Mouse (Mus musculus) CD4-positive helper T cell, adult 2 months (primary cell): ENCODE measurements around the gene Mfsd6l.

Source experiments
- DNase-seq: peaks from one replicate; pipeline ENCODE4 v3.0.0-alpha.2; 2012; ENCODE audit warnings: low read depth, missing footprints, low spot score

Gene Mfsd6l

DNA sequence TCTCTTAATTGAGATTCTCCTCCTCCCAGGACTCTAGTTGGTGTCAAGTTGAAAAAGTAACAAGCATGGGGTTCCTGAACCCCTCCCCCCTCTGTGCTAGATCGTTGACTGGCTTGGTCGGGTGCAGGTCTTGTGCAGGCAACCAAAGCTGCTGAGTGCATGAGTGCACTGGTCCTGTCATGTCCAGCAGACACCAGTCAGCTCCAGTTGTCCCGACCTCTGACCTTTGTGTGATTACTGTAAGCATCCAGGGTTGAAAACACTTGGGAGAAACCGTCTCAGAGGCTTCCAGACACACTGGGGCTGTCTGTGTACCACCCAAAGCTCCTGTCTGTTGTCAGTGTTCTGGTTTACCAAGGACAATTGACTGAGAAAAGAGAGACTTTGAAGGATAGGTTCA lies 5.6 kb upstream of the Mfsd6l start:
- no peak for DNase-seq

GRCm38 (mm10) chr11:68553981-68554471 lies 2.0 kb upstream of the Mfsd6l start:
- peak; percentile 48 for DNase-seq

- DNase-seq, result no peak
Observed at GRCm38 (mm10) chr11:68559546-68559945, 3.6 kb downstream of the Mfsd6l start.

GRCm38 (mm10) chr11:68561957-68562950 lies 6.3 kb downstream of the Mfsd6l start:
- DNase-seq, result no peak

GRCm38 (mm10) chr11:68564356-68565031 lies 8.5 kb downstream of the Mfsd6l start:
- DNase-seq, result no peak

DNA sequence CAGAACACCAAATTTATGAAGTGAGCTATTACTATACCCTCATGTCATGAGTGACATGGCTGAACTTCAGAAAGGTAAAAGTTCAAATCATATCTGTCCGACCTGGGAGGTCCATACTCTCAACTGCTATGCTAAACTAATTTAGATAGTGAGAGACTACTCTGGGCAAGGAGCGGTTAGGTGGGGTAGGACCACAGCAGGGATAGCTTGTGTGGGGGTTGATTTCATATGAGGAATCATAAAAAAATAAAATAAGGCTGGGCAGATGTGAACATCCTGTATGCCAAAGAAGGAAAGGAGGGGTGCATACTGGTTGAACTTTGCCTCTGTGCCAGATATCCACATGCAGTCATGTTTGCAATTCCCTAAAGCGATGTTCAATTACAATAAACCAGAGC lies 9.0 kb downstream of the Mfsd6l start:
- no peak for DNase-seq

GRCm38 (mm10) chr11:68566447-68567059 lies 10.6 kb downstream of the Mfsd6l start:
- peak; percentile 39 for DNase-seq

DNA sequence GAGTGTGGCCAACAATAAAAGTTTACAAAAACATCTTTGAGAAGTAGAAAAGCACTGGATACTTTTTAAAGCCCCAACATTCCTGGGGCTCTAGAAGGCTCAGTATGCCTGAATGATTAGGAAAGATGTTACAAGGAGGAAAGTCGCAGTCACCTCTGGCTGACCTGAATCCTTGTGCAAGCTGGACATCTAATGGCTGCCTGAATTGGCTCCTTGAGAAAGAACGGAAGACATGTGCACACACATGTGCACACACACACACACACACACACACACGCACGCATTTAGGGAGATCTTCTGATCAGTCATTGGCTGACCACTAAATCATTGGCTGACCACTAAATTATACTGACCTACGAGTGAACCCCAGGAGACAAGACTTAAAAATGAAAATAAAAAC lies 14.9 kb downstream of the Mfsd6l start:
- DNase-seq, result no peak

- no peak for DNase-seq
Observed at GRCm38 (mm10) chr11:68577076-68577475, 21.1 kb downstream of the Mfsd6l start.

GRCm38 (mm10) chr11:68579462-68579881 lies 23.5 kb downstream of the Mfsd6l start:
- no peak for DNase-seq

GRCm38 (mm10) chr11:68580566-68580965 lies 24.6 kb downstream of the Mfsd6l start:
- DNase-seq, result no peak

GRCm38 (mm10) chr11:68583225-68583624 lies 27.2 kb downstream of the Mfsd6l start:
- no peak for DNase-seq

DNA sequence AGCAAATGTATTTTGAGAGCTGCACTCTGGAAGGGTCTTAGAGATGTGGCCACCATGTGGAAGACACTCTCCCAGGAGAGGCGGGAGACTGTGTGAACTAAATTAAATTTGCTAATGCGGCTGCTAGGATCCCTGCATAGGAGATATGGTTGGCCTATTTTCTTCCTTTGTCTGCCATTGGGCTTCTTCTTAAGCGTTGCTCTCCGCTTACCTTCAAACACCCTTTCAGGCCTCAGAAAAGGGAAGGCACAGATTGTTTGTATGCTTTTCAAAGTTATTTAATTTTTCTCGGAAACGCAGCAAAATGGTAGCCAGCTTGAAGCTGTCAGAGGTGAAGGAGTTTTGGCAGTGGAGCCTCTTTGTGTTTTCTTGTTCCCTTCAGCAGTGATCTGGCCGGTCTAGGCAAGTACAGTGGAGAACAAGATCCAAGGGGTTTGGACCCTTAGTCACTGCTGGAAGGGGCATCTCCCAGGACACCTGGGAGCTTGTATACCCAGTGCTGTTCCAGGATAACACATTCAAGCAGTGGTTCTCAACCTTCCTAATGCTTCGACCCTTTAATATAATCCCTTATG lies 28.0 kb downstream of the Mfsd6l start:
- no peak for DNase-seq

DNA sequence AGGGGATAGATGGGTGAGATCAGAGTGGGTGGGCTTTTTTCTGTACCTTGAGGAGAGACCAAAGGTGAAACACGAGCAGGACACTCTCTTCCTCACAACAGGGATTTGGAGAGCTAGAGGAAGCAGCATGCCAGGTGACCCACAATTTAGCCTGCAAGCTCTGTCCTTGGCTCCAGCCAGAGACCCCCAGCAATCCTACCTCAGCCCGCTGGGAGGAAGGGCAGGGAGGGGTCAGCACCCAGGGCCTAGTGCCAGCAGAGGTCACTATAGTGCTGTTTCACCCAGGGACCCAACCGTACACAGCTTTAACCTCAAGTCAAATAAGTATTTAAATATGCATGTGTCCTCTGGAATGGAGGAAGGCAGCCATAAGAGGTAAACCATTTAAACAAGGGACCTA lies 29.9 kb downstream of the Mfsd6l start:
- no peak for DNase-seq

DNA sequence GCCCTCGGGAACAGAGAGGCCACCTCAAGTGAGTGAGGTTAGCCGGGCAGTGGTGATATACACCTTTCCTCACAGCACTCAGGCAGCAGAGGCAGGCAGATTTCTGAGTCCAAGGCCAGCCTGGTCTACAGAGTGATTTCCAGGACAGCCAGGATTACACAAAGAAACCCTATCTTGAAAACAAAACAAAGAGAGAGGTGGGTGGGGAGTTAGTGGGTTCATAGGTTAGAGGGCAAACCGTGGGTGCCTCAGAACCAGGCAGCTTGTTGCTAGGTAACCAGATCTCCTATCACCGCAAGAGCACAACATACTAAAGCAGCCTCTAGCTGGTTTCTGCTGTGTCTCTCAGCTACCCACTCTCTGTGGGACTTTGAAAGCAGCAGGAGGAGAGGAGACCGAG lies 30.7 kb downstream of the Mfsd6l start, which contains the start of gene Ccdc42:
Gene Ccdc42, plus strand, starts transcription at position 301 of the 400 bp plus-strand sequence.
- no peak for DNase-seq

DNA sequence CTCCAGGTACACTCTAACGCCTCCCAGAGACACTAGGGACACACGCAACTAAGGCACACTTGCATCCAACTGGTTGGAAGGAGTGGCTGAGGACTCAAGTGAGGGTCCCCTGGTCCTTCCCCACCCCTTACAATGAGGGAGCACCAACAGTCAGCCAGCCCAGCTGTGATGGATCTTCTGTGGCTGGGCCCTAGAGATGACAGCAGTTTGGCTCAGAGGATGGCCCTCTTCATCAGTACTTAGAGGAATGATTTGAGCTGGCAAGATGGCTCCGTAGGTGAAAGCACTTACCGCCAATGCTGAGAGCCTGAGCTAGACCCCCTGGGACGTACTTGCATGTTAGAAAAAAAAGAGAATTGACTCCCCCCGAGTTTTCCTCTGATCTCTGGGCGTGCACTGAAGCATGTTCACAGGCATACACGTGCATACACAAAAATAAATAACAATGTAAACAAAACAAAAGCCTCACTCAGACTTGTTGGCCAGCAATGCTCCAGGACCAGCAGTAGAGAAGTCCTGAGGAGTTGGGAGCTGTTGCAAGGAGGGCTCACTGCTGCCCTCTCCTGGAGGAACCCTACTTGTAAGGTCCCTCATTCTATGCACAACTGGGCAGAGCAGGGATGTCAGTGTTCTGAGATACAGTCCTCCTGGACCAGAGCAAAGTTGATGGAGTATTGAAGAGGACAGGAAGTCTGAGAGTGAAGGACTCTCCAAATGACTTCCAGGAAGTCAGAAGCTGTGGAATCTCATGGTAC lies 33.2 kb downstream of the Mfsd6l start:
- peak; percentile 54 for DNase-seq

DNA sequence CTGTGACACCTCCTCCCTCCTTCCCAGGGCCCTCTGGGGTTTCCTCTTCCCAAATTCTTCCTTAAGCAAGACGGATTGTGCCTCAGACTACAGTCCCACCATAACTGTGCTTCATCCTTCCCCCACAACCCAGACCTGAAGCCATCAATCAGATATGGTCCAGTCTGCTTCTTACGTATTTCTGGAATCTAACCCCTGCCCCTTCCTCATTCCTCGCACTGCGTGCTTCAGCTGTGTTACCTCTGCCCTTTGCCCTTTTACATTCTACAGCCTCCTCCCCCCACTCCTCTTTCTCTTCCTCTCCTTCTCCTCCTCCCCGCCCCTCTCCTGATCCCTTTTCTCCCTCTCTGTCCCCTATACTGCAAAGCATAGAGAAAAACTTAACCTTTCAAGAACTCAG lies 35.7 kb downstream of the Mfsd6l start:
- DNase-seq, result no peak

GRCm38 (mm10) chr11:68593247-68593646 lies 37.3 kb downstream of the Mfsd6l start:
- no peak for DNase-seq

- no peak for DNase-seq
Observed at GRCm38 (mm10) chr11:68597912-68598311, 41.9 kb downstream of the Mfsd6l start.

GRCm38 (mm10) chr11:68600551-68601021 lies 44.6 kb downstream of the Mfsd6l start:
- no peak for DNase-seq
